Mouse (Mus musculus) monocyte, adult 2 months (primary cell): ENCODE measurements at regions not wholly inside any gene's neighbourhood (a gene's known extent, or its start where the extent isn't known, plus 50 kb on each side); places are given as distances from the start of the nearest gene placed in this dataset.

Experiments used
- DNase-seq, 2 experiments: peaks; one replicate each; pipeline ENCODE4 v3.0.0; 2022; ENCODE audit warnings: low spot score in 2 of 2, low read depth in 1 of 2

DNA sequence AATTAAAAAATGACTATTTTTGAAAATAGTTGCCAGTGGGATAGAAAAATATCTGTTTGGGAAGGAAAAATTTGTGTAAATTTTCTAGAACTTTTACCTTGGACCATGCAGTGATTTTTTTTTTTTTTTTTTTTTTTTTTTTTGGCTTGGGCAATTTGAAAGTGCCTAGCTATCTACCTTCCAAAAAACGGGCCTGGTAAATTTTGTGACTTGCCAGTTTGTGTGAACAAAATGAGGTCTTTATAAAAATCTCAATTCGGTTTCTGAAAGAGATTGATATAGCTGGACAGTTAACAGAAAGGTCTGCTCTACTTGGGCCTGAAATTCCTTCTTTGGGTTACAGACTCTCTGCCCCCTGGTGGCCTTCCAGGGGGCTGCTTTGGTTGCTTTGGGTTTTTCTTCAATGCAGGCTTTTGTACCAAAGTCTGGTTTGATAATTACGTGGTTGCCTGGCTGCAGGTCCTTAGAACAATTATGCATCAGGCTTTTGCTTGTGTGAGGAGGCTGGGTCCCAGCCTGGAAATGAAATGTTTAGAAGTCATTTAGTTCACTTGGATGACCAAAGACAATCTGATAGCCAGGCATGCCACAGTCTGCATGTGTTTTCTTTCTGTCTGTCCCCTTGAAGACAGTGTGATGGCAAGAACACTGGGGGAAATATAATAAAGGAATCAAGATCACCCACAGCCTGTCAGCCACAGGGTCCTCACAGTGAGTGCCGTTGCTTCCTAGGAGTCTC is 75.6 kb upstream of the Jazf1 start:
- DNase-seq = no peak

DNA sequence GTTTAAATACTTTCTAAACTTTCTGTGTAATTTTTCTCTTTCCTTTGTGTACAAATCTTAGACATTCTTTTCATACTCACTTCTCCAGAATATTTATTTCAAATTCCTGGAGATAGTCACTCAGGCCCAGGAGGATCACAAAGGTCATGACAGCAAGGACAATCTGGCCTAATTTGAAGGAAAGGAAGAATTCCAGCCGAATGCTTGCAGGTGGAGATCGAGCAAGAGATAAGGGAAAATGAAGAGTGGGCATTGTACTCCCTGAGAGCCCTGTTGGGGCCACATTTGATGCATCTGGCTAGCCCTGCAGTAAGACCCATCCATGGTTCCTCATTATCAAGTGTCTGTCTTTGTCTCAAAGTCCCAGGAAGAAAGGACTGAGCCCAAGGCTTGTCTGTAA is 66.0 kb upstream of the Jazf1 start:
- DNase-seq = no peak

DNA sequence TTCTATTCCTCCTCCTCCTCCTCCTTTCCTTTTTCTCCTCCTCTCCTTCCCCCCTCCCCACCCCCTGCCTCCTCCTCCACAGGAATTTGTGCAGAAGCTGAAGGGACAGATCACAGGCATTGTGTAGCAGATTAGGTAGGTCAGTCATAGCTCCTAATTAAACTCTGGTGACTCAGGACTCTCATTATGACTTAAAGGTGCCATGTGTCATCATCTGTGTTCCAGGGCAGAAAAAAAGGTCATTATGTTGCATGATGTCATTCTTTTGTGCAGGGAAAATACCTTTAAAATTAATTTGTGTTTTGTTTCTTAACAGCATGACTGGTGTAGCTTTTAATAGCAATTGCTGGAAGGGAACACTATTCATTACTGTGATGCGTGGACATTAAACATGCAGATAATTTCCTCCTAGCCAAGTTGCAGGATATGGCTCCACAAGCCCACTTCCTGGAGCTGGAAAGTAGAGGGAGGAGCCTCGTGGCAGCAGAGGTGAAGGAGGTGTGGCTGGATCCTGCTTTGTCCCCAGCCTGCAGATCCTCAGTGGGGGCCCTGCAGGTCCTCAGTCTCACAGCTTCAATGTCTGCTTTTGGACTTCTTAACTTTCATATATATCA is 62.4 kb upstream of the Jazf1 start:
- no peak for DNase-seq

- DNase-seq = no peak
Measured at GRCm38 (mm10) chr6:53126776-53127175, 58.3 kb upstream of the Jazf1 start.

DNA sequence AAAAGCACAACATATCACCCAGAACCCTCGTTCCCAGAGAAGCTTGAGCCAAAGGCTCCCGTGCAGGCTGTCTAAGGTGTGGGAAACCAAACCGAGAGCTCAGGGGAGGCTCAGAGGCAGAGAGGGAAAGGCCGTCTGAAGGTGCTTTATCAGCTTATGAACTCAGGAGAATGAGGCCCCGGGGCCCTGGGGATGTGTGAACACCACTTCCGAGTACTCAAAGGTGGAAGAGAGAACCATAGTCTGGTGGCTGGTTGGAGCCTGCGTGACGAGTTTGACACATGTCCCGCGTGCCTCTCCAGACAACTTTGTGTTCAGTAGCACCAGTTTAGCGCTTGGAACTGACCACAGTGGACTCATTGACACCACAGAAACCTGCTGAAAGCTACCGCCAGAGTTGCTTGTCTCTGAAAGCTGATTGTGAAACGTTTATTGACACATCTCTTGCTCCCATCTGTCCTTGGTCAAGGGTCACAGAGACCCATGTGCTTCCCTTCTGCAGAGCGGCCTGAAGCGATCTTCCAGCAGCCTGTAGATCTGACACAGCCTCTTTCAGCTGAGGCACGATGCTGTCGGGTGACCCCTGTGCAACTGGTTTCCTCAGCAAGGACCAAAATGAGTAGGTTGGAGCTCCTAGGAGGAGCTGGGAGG is 56.5 kb upstream of the Jazf1 start:
- DNase-seq = no peak

- DNase-seq = no peak
Measured at GRCm38 (mm10) chr6:53120385-53120784, 52.0 kb upstream of the Jazf1 start.
